Mouse (Mus musculus): ENCODE measurements around the gene AA986860. TPM values are rescaled to one million over a fixed set of nuclear protein-coding genes. Genes with fewer than 3 reads are reported as not detected.

The AA986860 gene
- polyA plus RNA-seq, 1 experiment, result 3.3 TPM

DNA sequence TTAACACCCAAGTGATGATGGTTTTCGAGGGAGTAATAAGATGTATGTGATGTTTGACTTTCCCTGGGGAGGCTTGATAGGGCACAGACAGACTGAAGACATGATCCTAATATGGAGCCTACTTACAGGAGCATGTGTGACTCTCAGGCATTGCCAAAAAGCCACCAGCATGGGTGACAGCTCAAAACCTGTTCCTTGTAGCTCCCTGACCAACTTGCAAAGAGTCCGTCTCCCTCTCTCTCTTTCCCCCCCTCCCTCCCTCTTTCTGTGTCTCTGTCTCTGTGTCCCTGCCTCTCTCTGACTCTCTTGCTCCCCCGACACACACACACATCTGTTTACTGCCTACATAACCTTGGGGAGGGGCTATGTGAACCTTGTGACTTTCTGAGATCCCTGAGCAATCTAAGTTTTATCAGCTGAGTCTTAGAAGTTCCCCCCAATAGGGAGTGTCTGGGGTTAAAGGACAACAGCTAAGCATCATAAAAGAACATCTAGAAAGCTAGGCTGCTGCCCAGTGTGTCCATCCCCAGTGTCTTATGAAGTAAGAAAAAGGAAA, 6.9 kb downstream of the AA986860 start:
- no peaks in the 10 kb centered on the region for H3K9me3 ChIP-seq (replicated peaks; ENCODE audit: control insufficient read depth, insufficient read depth, low read length, poor library complexity, severe bottlenecking)
- no peak for TF ChIP-seq EP300 (IDR thresholded peaks at IDR 0.05; ENCODE audit: insufficient read depth, low read depth, low read length)
- no peak for TF ChIP-seq CTCF (IDR thresholded peaks at IDR 0.05; ENCODE audit: low read depth, low read length)
- TF ChIP-seq POLR2A (IDR thresholded peaks at IDR 0.05; ENCODE audit: insufficient read depth, low read length), result no peak
- no peaks in the 10 kb centered on the region for H3K36me3 ChIP-seq (ENCODE audit: control insufficient read depth, insufficient read depth, low read length, poor library complexity, severe bottlenecking)
- H3K9ac ChIP-seq (ENCODE audit: low read depth, poor library complexity, severe bottlenecking), result no peak overlapping the region
- peaks cover 2% of the 10 kb centered on the region for H3K4me1 ChIP-seq (ENCODE audit: control insufficient read depth, insufficient read depth, low read length)
- no peaks in the 10 kb centered on the region for H3K27me3 ChIP-seq (ENCODE audit: control insufficient read depth, insufficient read depth, low read length, poor library complexity, severe bottlenecking)
- no peak overlapping the region for H3K27ac ChIP-seq (ENCODE audit: insufficient read depth, low read length)
- no peak overlapping the region for H3K4me3 ChIP-seq (ENCODE audit: low read depth, low read length)

DNA sequence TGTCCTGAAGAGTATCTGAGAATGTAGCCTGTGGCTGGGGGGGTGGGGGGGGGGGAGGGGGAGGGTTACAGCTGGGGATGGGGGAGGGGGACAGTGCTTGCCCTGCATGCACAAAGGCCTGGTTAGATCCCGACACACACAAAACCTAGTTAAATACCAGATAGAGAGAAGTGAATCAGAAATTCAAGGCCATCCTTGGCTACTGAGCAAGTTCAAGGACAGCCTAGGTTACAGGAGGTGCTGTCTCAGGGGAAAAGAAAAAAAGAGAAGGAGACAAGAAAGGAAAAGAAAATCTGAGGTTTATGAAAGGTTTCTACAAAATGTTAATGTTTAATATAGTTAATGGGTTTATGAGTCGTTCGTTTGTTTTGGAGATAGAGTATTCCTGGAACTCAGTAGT, 7.9 kb downstream of the AA986860 start:
- H3K4me1 ChIP-seq (ENCODE audit: control insufficient read depth, insufficient read depth, low read length), result peaks cover 2% of the 10 kb centered on the region
- no peak for TF ChIP-seq POLR2A (IDR thresholded peaks at IDR 0.05; ENCODE audit: insufficient read depth, low read length)
- TF ChIP-seq CTCF (IDR thresholded peaks at IDR 0.05; ENCODE audit: low read depth, low read length), result no peak
- no peak for TF ChIP-seq EP300 (IDR thresholded peaks at IDR 0.05; ENCODE audit: insufficient read depth, low read depth, low read length)

DNA sequence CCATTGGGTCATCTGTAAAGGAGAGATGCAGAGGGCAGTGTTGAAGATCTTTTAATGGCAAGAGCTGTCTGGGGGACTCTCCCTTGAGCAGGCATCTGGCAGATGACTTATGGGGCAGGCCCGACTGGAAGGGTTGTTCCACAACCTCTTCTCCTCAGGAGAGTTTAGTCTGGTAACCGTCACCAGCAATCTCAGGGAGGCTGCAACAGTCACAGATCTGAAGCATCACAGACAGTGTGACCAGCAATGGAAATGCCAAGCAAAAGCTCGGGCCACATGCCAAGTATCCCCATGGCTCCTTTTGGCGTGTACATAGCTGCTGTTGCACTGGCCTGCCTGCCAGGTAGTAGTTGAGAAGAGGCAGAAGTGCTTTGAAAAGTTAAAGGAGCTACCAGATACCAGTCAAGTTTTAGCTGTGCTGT, 8.5 kb downstream of the AA986860 start:
- no peaks in the 10 kb centered on the region for H3K36me3 ChIP-seq (ENCODE audit: control insufficient read depth, insufficient read depth, low read length, poor library complexity, severe bottlenecking)
- no peak overlapping the region for H3K4me3 ChIP-seq (ENCODE audit: low read depth, low read length)
- H3K27ac ChIP-seq (ENCODE audit: insufficient read depth, low read length), result no peak overlapping the region
- no peak overlapping the region for H3K9ac ChIP-seq (ENCODE audit: low read depth, poor library complexity, severe bottlenecking)
- H3K27me3 ChIP-seq (ENCODE audit: control insufficient read depth, insufficient read depth, low read length, poor library complexity, severe bottlenecking), result no peaks in the 10 kb centered on the region
- no peaks in the 10 kb centered on the region for H3K9me3 ChIP-seq (replicated peaks; ENCODE audit: control insufficient read depth, insufficient read depth, low read length, poor library complexity, severe bottlenecking)
- TF ChIP-seq EP300 (IDR thresholded peaks at IDR 0.05; ENCODE audit: insufficient read depth, low read depth, low read length) (no peak), CTCF (IDR thresholded peaks at IDR 0.05; ENCODE audit: low read depth, low read length) (no peak), POLR2A (IDR thresholded peaks at IDR 0.05; ENCODE audit: insufficient read depth, low read length) (no peak)
- H3K4me1 ChIP-seq (ENCODE audit: control insufficient read depth, insufficient read depth, low read length), result peaks cover 2% of the 10 kb centered on the region

More for the DNA sequence above, 7.9 kb downstream of the AA986860 start:
- Histone ChIP-seq H3K27me3 (ENCODE audit: control insufficient read depth, insufficient read depth, low read length, poor library complexity, severe bottlenecking) (no peaks in the 10 kb centered on the region), H3K9me3 (replicated peaks; ENCODE audit: control insufficient read depth, insufficient read depth, low read length, poor library complexity, severe bottlenecking) (no peaks in the 10 kb centered on the region), H3K4me3 (ENCODE audit: low read depth, low read length) (no peak overlapping the region), H3K27ac (ENCODE audit: insufficient read depth, low read length) (no peak overlapping the region), H3K36me3 (ENCODE audit: control insufficient read depth, insufficient read depth, low read length, poor library complexity, severe bottlenecking) (no peaks in the 10 kb centered on the region), H3K9ac (ENCODE audit: low read depth, poor library complexity, severe bottlenecking) (no peak overlapping the region)

DNA sequence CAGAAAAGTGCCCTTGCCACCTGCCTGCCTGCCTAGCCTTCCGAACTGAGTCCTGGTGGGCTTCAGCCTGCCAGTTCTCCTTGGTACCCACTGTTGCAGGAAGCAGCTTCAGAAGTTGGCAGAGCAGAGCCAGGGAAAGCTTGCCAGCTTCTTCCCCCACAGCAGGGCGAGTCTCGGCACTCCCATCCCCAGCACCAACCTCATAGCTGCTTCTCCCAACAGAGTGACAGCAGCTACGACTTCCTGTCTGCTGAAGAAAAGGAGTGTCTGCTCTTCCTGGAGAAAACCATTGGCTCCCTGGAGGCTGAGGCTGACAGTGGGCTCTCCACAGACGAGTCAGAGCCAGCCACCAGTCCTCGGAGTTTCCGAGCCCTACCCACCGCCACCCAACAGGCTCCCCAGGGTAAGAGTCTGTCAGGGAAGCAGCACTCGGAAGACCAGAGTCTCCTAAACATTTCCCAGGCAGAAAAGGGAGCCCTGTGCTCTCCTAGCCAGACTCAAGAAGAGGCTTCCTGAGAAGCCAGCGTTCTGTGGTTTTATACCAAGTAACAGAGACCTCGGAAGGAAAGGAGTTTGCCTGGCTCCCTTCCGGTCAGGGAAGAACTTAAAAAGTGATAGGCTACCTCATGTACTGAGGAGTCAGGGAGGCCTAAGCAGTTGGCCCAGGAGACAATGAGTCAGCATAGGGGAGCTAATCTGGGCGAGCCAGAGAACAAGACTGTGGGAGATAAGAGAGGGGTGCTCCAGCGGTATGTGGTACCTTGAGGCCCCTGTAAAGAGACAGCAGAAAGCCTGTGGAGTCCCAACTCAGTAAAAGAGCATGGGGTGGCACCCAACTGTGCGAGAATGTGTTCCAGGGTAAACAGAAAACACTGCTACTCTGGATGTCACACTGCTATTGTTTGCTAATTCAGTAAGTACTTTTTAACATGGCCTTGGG, 9.3 kb downstream of the AA986860 start:
- TF ChIP-seq POLR2A (IDR thresholded peaks at IDR 0.05; ENCODE audit: insufficient read depth, low read length) (no peak), EP300 (IDR thresholded peaks at IDR 0.05; ENCODE audit: insufficient read depth, low read depth, low read length) (no peak), CTCF (IDR thresholded peaks at IDR 0.05; ENCODE audit: low read depth, low read length) (no peak)
- H3K36me3 ChIP-seq (ENCODE audit: control insufficient read depth, insufficient read depth, low read length, poor library complexity, severe bottlenecking), result no peaks in the 10 kb centered on the region
- no peak overlapping the region for H3K27ac ChIP-seq (ENCODE audit: insufficient read depth, low read length)
- H3K9me3 ChIP-seq (replicated peaks; ENCODE audit: control insufficient read depth, insufficient read depth, low read length, poor library complexity, severe bottlenecking), result no peaks in the 10 kb centered on the region
- H3K4me1 ChIP-seq (ENCODE audit: control insufficient read depth, insufficient read depth, low read length), result peaks cover 2% of the 10 kb centered on the region
- no peaks in the 10 kb centered on the region for H3K27me3 ChIP-seq (ENCODE audit: control insufficient read depth, insufficient read depth, low read length, poor library complexity, severe bottlenecking)
- H3K4me3 ChIP-seq (ENCODE audit: low read depth, low read length), result no peak overlapping the region
- no peak overlapping the region for H3K9ac ChIP-seq (ENCODE audit: low read depth, poor library complexity, severe bottlenecking)

DNA sequence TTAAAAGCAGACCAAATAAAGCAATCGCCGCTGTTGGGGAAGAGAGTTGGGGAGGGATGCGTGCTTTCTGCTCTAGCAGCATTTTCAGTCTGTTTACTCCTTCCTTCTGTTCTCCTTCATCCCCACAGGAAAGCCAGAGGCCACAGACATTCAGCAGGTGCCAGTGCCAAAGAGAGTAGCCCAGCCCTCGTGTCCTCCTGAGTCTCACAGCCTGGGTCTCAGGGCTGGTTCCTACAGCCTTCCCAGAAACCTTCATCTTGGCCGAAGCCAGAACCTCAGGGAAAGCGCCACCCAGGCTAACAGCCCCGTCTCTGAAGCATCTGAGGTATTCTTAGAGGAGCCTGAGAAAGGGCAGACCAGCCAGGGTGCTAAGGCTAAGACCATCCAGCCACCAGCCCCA, 10.4 kb downstream of the AA986860 start:
- Histone ChIP-seq H3K9me3 (replicated peaks; ENCODE audit: control insufficient read depth, insufficient read depth, low read length, poor library complexity, severe bottlenecking) (no peaks in the 10 kb centered on the region), H3K27me3 (ENCODE audit: control insufficient read depth, insufficient read depth, low read length, poor library complexity, severe bottlenecking) (no peaks in the 10 kb centered on the region), H3K27ac (ENCODE audit: insufficient read depth, low read length) (no peak overlapping the region)

DNA sequence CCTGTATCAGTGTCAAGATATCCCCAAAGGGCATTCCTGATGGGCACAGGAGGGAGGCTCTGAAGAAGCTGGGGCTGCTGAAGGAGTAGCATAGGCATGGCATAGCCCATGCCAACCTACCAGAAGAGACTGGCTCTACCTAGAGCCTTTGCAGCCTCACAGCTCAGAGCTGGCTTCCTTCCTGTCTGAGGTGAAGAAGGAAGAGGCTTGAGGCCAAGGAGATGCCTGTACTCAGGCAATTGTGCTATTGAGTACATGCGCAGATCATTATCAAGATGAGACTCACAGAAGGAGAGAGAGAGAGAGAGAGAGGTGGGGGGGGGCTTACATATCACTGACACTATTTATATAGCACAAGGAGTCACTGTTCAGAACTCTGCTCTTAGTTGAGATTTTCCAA, 12.0 kb downstream of the AA986860 start:
- Histone ChIP-seq H3K9ac (ENCODE audit: low read depth, poor library complexity, severe bottlenecking) (no peak overlapping the region), H3K9me3 (replicated peaks; ENCODE audit: control insufficient read depth, insufficient read depth, low read length, poor library complexity, severe bottlenecking) (no peaks in the 10 kb centered on the region), H3K27ac (ENCODE audit: insufficient read depth, low read length) (no peak overlapping the region), H3K27me3 (ENCODE audit: control insufficient read depth, insufficient read depth, low read length, poor library complexity, severe bottlenecking) (no peaks in the 10 kb centered on the region), H3K36me3 (ENCODE audit: control insufficient read depth, insufficient read depth, low read length, poor library complexity, severe bottlenecking) (no peaks in the 10 kb centered on the region), H3K4me3 (ENCODE audit: low read depth, low read length) (no peak overlapping the region), H3K4me1 (ENCODE audit: control insufficient read depth, insufficient read depth, low read length) (peaks cover 2% of the 10 kb centered on the region)
- TF ChIP-seq CTCF (IDR thresholded peaks at IDR 0.05; ENCODE audit: low read depth, low read length) (no peak), EP300 (IDR thresholded peaks at IDR 0.05; ENCODE audit: insufficient read depth, low read depth, low read length) (no peak), POLR2A (IDR thresholded peaks at IDR 0.05; ENCODE audit: insufficient read depth, low read length) (no peak)

More for the DNA sequence above, 10.4 kb downstream of the AA986860 start:
- TF ChIP-seq POLR2A (IDR thresholded peaks at IDR 0.05; ENCODE audit: insufficient read depth, low read length), result no peak
- no peak for TF ChIP-seq EP300 (IDR thresholded peaks at IDR 0.05; ENCODE audit: insufficient read depth, low read depth, low read length)
- TF ChIP-seq CTCF (IDR thresholded peaks at IDR 0.05; ENCODE audit: low read depth, low read length), result no peak
- Histone ChIP-seq H3K4me1 (ENCODE audit: control insufficient read depth, insufficient read depth, low read length) (peaks cover 2% of the 10 kb centered on the region), H3K9ac (ENCODE audit: low read depth, poor library complexity, severe bottlenecking) (no peak overlapping the region), H3K4me3 (ENCODE audit: low read depth, low read length) (no peak overlapping the region), H3K36me3 (ENCODE audit: control insufficient read depth, insufficient read depth, low read length, poor library complexity, severe bottlenecking) (no peaks in the 10 kb centered on the region)

All from ES-Bruce4 (cell line).